Mouse (Mus musculus) forebrain, embryonic 15.5 days (tissue): ENCODE data around the gene Trim33. TPM values are rescaled to one million over a fixed set of nuclear protein-coding genes. Genes with fewer than 3 reads are reported as not detected.
A peak's percentile ranks its signal among the peaks of the same experiment; 100 is the strongest.

Experiments
- ATAC-seq: fragments of 200-750 bp; cut with Nextera tagmentation; replicated peaks from 2 replicates; pipeline ENCODE4 v1.8.0; 2017; ENCODE audit warnings: mild to moderate bottlenecking, moderate TSS enrichment, moderate library complexity
- H3K27ac ChIP-seq: fragments of 300-500 bp; sonication (generic); replicated peaks from 2 replicates; pipeline ENCODE4 v1.5.1; 2015; ENCODE audit warnings: mild to moderate bottlenecking, inconsistent platforms
- H3K27me3 ChIP-seq: fragments of 300-500 bp; sonication (generic); 2 replicates; pipeline ENCODE4 v1.6.1; 2015; ENCODE audit warnings: inconsistent platforms
- H3K36me3 ChIP-seq: fragments of 300-500 bp; sonication (generic); 2 replicates; pipeline ENCODE4 v1.6.1; 2015; ENCODE audit warnings: mild to moderate bottlenecking, inconsistent platforms
- H3K4me1 ChIP-seq: fragments of 300-500 bp; sonication (generic); 2 replicates; pipeline ENCODE4 v1.6.1; 2015; ENCODE audit warnings: inconsistent platforms
- H3K4me2 ChIP-seq: fragments of 300-500 bp; sonication (generic); replicated peaks from 2 replicates; pipeline ENCODE4 v1.6.1; 2015; ENCODE audit warnings: mild to moderate bottlenecking, inconsistent platforms
- H3K4me3 ChIP-seq: fragments of 300-500 bp; sonication (generic); 2 replicates; pipeline ENCODE4 v1.5.1; 2015; ENCODE audit warnings: mild to moderate bottlenecking, inconsistent platforms
- H3K9ac ChIP-seq: fragments of 300-500 bp; sonication (generic); replicated peaks from 2 replicates; pipeline ENCODE4 v1.6.1; 2015; ENCODE audit warnings: mild to moderate bottlenecking, inconsistent platforms
- H3K9me3 ChIP-seq: fragments of 300-500 bp; sonication (generic); 2 replicates; pipeline ENCODE4 v1.6.1; 2016; ENCODE audit warnings: inconsistent platforms
- WGBS: fragments of 180-500 bp; shearing (Covaris S2); methylation state at CpG from one replicate; pipeline ENCODE4 v1.1.7; 2015; ENCODE audit warnings: mixed read lengths; 5-methylcytosine and 5-hydroxymethylcytosine counted together
- polyA plus RNA-seq: library from polyadenylated mRNA; unstranded; fragments of >200 nt; fragmentation: Nextera tagmentation; extraction: Ambion mirVana; gene quantifications from 2 replicates; pipeline ENCODE4 v1.2.1, GENCODE M21; 2015

Gene Trim33
- polyA plus RNA-seq, 1 experiment from 2014 or later = 32.6 TPM

GRCm38 (mm10) chr3:103367176-103367970, 88.3 kb downstream of the Trim33 start:
- H3K4me3 ChIP-seq = no peak overlapping the region
- no peaks in the 10 kb centered on the region for H3K4me1 ChIP-seq
- no peaks in the 10 kb centered on the region for H3K27me3 ChIP-seq
- H3K36me3 ChIP-seq = no peaks in the 10 kb centered on the region
- H3K9ac ChIP-seq = no peak overlapping the region
- no peaks in the 10 kb centered on the region for H3K9me3 ChIP-seq
- 0 out of 2 replicates have a peak overlapping the region, but pooled peaks have one; percentile 15 for H3K27ac ChIP-seq
- no peak overlapping the region for H3K4me2 ChIP-seq
- ATAC-seq = no peak
- WGBS = 71% methylated on average over 11 of the region's 11 CpGs

DNA sequence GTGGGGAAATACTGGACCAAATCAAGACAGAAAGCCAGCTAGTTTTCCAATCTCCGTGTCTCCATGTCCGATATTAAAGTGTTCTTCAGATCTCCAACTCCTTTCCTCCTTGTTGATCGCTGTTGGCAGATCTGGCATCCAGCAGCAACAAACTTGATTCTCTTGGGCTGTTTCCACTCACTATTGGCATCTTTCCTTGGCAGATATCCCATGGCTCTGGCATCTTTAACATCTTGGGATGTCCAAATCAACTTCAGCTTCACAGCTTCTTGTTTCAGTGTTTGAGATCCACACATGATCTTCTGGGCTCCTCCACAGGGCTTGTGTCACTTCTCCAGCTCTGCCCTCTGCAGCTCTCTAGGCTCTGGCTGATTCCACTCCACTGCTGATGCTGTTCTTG, 89.6 kb downstream of the Trim33 start:
- 91% methylated on average over 3 of the region's 3 CpGs for WGBS
- no peak for ATAC-seq
- no peak overlapping the region for H3K4me3 ChIP-seq
- no peaks in the 10 kb centered on the region for H3K27me3 ChIP-seq
- H3K4me2 ChIP-seq = no peak overlapping the region
- H3K9ac ChIP-seq = no peak overlapping the region
- H3K9me3 ChIP-seq = no peaks in the 10 kb centered on the region
- no peak overlapping the region for H3K27ac ChIP-seq
- H3K4me1 ChIP-seq = no peaks in the 10 kb centered on the region
- no peaks in the 10 kb centered on the region for H3K36me3 ChIP-seq

GRCm38 (mm10) chr3:103374028-103374427, 94.9 kb downstream of the Trim33 start:
- no peak overlapping the region for H3K4me3 ChIP-seq
- no peak overlapping the region for H3K27ac ChIP-seq
- no peak overlapping the region for H3K9ac ChIP-seq
- H3K4me1 ChIP-seq = no peaks in the 10 kb centered on the region
- H3K9me3 ChIP-seq = no peaks in the 10 kb centered on the region
- H3K36me3 ChIP-seq = no peaks in the 10 kb centered on the region
- no peaks in the 10 kb centered on the region for H3K27me3 ChIP-seq
- peak; percentile 67; the same call in 1 of the 2 replicates for ATAC-seq
- WGBS = 33% methylated on average over 8 of the region's 8 CpGs
- no peak overlapping the region for H3K4me2 ChIP-seq

GRCm38 (mm10) chr3:103375181-103375855, 96.2 kb downstream of the Trim33 start:
- WGBS = 71% methylated on average over 14 of the region's 14 CpGs
- no peaks in the 10 kb centered on the region for H3K4me1 ChIP-seq
- H3K9me3 ChIP-seq = no peaks in the 10 kb centered on the region
- ATAC-seq = no peak
- H3K9ac ChIP-seq = no peak overlapping the region
- H3K27ac ChIP-seq = no peak overlapping the region
- no peaks in the 10 kb centered on the region for H3K36me3 ChIP-seq
- no peaks in the 10 kb centered on the region for H3K27me3 ChIP-seq
- H3K4me3 ChIP-seq = no peak overlapping the region
- no peak overlapping the region for H3K4me2 ChIP-seq

DNA sequence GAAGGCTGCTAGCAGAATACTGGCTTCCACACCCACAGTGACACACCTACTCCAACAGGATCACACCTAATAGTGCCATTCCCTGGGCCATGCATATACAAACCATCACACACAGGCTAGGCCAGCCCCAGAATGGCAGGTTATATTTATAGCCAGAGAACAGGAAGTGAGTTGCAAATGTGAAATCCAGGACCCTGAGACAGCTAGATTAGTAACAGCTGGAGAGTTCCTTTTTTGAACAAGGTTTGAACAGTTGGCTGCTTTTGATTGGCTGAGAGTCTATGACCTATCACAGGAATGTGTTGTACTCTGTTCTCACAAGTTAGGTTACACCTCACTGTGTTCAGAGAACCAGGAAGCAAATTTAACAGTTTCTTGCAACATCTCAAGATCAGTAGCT, 98.9 kb downstream of the Trim33 start:
- H3K27me3 ChIP-seq = no peaks in the 10 kb centered on the region
- no peak overlapping the region for H3K27ac ChIP-seq
- no peak overlapping the region for H3K4me3 ChIP-seq
- no peak for ATAC-seq
- no peaks in the 10 kb centered on the region for H3K36me3 ChIP-seq
- no peaks in the 10 kb centered on the region for H3K4me1 ChIP-seq
- no peak overlapping the region for H3K9ac ChIP-seq
- no peaks in the 10 kb centered on the region for H3K9me3 ChIP-seq
- no peak overlapping the region for H3K4me2 ChIP-seq

- 67% methylated on average over 3 of the region's 3 CpGs for WGBS
- Histone ChIP-seq H3K36me3 (no peaks in the 10 kb centered on the region), H3K27me3 (no peaks in the 10 kb centered on the region), H3K9ac (no peak overlapping the region), H3K27ac (no peak overlapping the region), H3K4me2 (no peak overlapping the region), H3K9me3 (no peaks in the 10 kb centered on the region), H3K4me3 (no peak overlapping the region), H3K4me1 (0 out of 2 replicates have a peak, but pooled peaks cover 2% of the 10 kb centered on the region)
- no peak for ATAC-seq
These were observed 100.3 kb downstream of the Trim33 start for GRCm38 (mm10) chr3:103379371-103379770.

GRCm38 (mm10) chr3:103380814-103381213, 101.7 kb downstream of the Trim33 start:
- Histone ChIP-seq H3K9ac (no peak overlapping the region), H3K4me1 (0 out of 2 replicates have a peak, but pooled peaks cover 2% of the 10 kb centered on the region), H3K4me3 (no peak overlapping the region), H3K27me3 (no peaks in the 10 kb centered on the region), H3K36me3 (no peaks in the 10 kb centered on the region), H3K4me2 (no peak overlapping the region), H3K9me3 (no peaks in the 10 kb centered on the region), H3K27ac (no peak overlapping the region)
- WGBS = 84% methylated on average over 8 of the region's 8 CpGs
- ATAC-seq = no peak

DNA sequence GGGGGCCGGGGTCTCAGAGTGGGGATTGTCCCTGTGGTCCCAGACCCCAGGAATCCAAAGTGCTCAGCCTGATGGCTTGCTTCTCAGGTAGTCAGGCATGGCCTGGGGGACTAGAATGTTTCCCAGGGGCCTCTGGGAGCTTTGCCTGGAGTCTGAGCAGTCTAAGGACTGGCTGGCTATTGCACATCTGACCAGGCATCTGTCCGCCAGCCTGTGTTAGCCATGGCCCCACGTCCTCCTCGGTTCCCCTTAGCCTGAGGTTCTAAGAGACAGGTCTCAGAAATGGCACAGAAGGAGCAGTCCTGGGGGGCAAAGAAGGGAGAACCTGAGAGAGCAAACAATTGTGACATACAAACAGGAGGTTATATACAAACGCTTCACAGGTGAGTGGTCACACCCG, 102.3 kb downstream of the Trim33 start:
- Histone ChIP-seq H3K9me3 (no peaks in the 10 kb centered on the region), H3K9ac (no peak overlapping the region), H3K4me3 (no peak overlapping the region), H3K27me3 (no peaks in the 10 kb centered on the region), H3K4me1 (0 out of 2 replicates have a peak, but pooled peaks cover 2% of the 10 kb centered on the region), H3K27ac (no peak overlapping the region), H3K4me2 (no peak overlapping the region), H3K36me3 (no peaks in the 10 kb centered on the region)
- ATAC-seq = no peak
- WGBS = 94% methylated on average over 6 of the region's 6 CpGs

- peak; percentile 60 for ATAC-seq
- no peak overlapping the region for H3K9ac ChIP-seq
- H3K27me3 ChIP-seq = no peaks in the 10 kb centered on the region
- H3K36me3 ChIP-seq = no peaks in the 10 kb centered on the region
- no peak overlapping the region for H3K4me2 ChIP-seq
- no peak overlapping the region for H3K27ac ChIP-seq
- no peak overlapping the region for H3K4me3 ChIP-seq
- 0 out of 2 replicates have a peak, but pooled peaks cover 2% of the 10 kb centered on the region for H3K4me1 ChIP-seq
- no peaks in the 10 kb centered on the region for H3K9me3 ChIP-seq
- 19% methylated on average over 17 of the region's 17 CpGs for WGBS
These were observed 103.9 kb downstream of the Trim33 start for GRCm38 (mm10) chr3:103382872-103383567.

- WGBS = 89% methylated on average over 7 of the region's 7 CpGs
- 0 out of 2 replicates have a peak, but pooled peaks cover 2% of the 10 kb centered on the region for H3K4me1 ChIP-seq
- H3K27ac ChIP-seq = no peak overlapping the region
- H3K9ac ChIP-seq = no peak overlapping the region
- ATAC-seq = no peak
- no peak overlapping the region for H3K4me2 ChIP-seq
- H3K9me3 ChIP-seq = no peaks in the 10 kb centered on the region
- no peak overlapping the region for H3K4me3 ChIP-seq
- H3K36me3 ChIP-seq = no peaks in the 10 kb centered on the region
- H3K27me3 ChIP-seq = no peaks in the 10 kb centered on the region
These were observed 105.4 kb downstream of the Trim33 start for GRCm38 (mm10) chr3:103384486-103384885.

DNA sequence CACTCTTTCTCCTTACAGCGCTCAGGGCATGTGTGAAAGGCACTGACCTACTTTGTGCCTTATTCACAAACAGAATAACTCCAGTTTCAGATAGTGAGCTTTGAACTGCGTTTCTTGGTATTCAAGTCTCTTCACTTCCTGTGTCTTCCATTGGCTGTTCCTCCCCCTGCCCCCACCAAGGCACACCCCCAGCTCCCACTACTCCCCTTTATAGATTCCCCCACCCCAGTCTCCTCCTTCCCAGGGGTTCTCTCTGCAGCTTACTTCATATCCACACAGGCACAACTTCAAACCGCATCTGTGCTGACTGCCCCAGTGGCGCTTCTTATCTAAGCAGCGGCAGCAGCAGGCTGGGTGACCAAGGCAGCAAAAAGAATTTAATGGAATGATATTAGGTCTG, 105.9 kb downstream of the Trim33 start:
- H3K9ac ChIP-seq = no peak overlapping the region
- no peaks in the 10 kb centered on the region for H3K9me3 ChIP-seq
- H3K4me1 ChIP-seq = 0 out of 2 replicates have a peak, but pooled peaks cover 2% of the 10 kb centered on the region
- no peak overlapping the region for H3K27ac ChIP-seq
- ATAC-seq = no peak
- no peak overlapping the region for H3K4me2 ChIP-seq
- H3K36me3 ChIP-seq = no peaks in the 10 kb centered on the region
- WGBS = 77% methylated on average over 5 of the region's 5 CpGs
- H3K27me3 ChIP-seq = no peaks in the 10 kb centered on the region
- no peak overlapping the region for H3K4me3 ChIP-seq
